In the genomic region with DNA sequence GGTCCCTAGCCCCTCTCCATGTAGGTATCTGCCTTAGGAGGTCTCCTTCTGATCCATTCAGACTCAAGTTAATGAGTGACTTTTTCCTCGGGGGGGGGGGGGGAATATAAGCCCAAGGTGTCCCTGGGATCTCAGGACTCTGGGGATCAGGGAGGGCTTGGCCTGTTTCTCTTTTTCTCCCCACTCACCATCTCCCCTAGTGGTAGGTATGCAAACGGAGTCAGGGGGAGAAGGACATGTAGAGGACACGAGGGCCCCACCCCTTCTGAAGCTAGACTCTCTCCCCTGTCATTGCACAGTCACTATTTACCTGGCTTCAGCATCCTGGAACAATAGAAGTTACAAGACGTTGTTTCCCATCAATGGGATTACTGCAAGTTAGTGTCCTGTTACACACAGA, we compare ENCODE assay signal across 12 mouse cellular contexts. TPM values are rescaled to one million over a fixed set of nuclear protein-coding genes. Genes with fewer than 3 reads are reported as not detected.
A peak's percentile ranks its signal among the peaks of the same experiment; 100 is the strongest.
DNase-seq lines count a peak whose midpoint lies in the region; TF ChIP-seq lines count a peak whose summit lies in the region.
"Had no signal": no experiment of that assay in that cellular context is flagged by ENCODE, and none has a peak within 500 bp of the region (broad histone marks: within the 10 kb centered on the region; RNA-seq: fewer than 3 reads in every experiment).

No protein-coding gene starts in this region.

- DNase-seq in left cerebral cortex, adult 2 months (ENCODE audit: extremely low spot score in 1 of 2, low spot score in 2 of 2): no peak
- DNase-seq in left cerebral cortex, adult 9 months (ENCODE audit: low spot score in 2 of 2): no peak
- peak; percentile 1 for DNase-seq in NIH3T3 (ENCODE audit: low read depth)
- peak; percentile 57 for DNase-seq in kidney, adult 11 months
- DNase-seq in layer of hippocampus, adult 9-10 months (ENCODE audit: low spot score): no peak
- DNase-seq in embryo, embryonic 11 days: no peak
- DNase-seq: adrenal gland, postnatal 25 days; cerebellum, adult 9-11 months; layer of hippocampus, postnatal 36 days had no signal

- peaks cover 94% of the 10 kb centered on the region for H3K79me2 ChIP-seq in macrophage (ENCODE audit: inconsistent target)

- intact Hi-C loops in left cerebral cortex, adult 2 months (cut with DNase I): no loop called here

- peak; percentile 6; the same call in 1 of the 2 replicates for TF ChIP-seq CTCF in left cerebral cortex, adult 2 months (IDR thresholded peaks at IDR 0.05)

- no peak overlapping the region for H3K4me3 ChIP-seq in left cerebral cortex, adult 2 months
- no peak overlapping the region for H3K4me3 ChIP-seq in macrophage (ENCODE audit: inconsistent target)
- H3K4me3 ChIP-seq: hindbrain, embryonic 10.5 days; myocyte had no signal

- H3K36me3 ChIP-seq in macrophage (ENCODE audit: inconsistent target): no peaks in the 10 kb centered on the region
- H3K36me3 ChIP-seq: hindbrain, embryonic 10.5 days had no signal

- no peak overlapping the region for H3K27ac ChIP-seq in left cerebral cortex, adult 2 months
- H3K27ac ChIP-seq in macrophage: peak overlapping the region; percentile 76
- H3K27ac ChIP-seq: hindbrain, embryonic 10.5 days had no signal

- 65% methylated on average over 4 of the region's 4 CpGs for WGBS in macrophage (ENCODE audit: missing documents)

RNA-seq across cellular contexts. Expression of gene Stard8, which starts 45.1 kb away (rescaled TPM):
- 10 to 100 TPM; 49.6 to 49.7 TPM for total RNA-seq in left cerebral cortex, adult 2 months (2021)
- total RNA-seq in macrophage (2018; cell fraction: chromatin; rRNA removed): 100 to 1,000 TPM in 7 of 26 experiments, 10 to 100 TPM in 19; 20.9 to 142 (median 62.6) TPM
- total RNA-seq in macrophage (2018; cell fraction: cytosol; rRNA removed): 10 to 100 TPM; 21.6 to 68.1 (median 33.3) TPM
- total RNA-seq in macrophage (2018; cell fraction: nucleus; rRNA removed): 100 to 1,000 TPM in 1 of 26 experiments, 10 to 100 TPM in 25; 22.9 to 107 (median 44.6) TPM
- polyA plus RNA-seq in macrophage (2018): 38.4 to 50.2 TPM (median 42.6 TPM) in 3 replicates

Comparison
In these comparisons a context has a peak if more than half of its experiments do, and no peak if none do; other contexts are left out.
1. DNase-seq: peak in NIH3T3 (single experiment) and kidney, adult 11 months (single experiment); none in left cerebral cortex, adult 2 months (0 of 2), left cerebral cortex, adult 9 months (0 of 2), layer of hippocampus, adult 9-10 months (single experiment) and embryo, embryonic 11 days (single experiment).